In genomic region chr5:24299845-24300589, GRCm38 (mm10) we compare ENCODE assay signal across 18 mouse cellular contexts. TPM values are rescaled to one million over a fixed set of nuclear protein-coding genes. Genes with fewer than 3 reads are reported as not detected.
A peak's percentile ranks its signal among the peaks of the same experiment; 100 is the strongest.
DNase-seq lines count a peak whose midpoint lies in the region; ATAC-seq and TF ChIP-seq lines count a peak whose summit lies in the region.
"Had no signal": no experiment of that assay in that cellular context is flagged by ENCODE, and none has a peak within 500 bp of the region (broad histone marks: within the 10 kb centered on the region; RNA-seq: fewer than 3 reads in every experiment).

No protein-coding gene starts in this region.

- H3K36me3 ChIP-seq in heart, adult 2 months (ENCODE audit: control insufficient read depth, insufficient read depth, low read length), result no peaks in the 10 kb centered on the region
- no peaks in the 10 kb centered on the region for H3K36me3 ChIP-seq in heart, embryonic 12.5 days
- H3K36me3 ChIP-seq in forebrain, embryonic 16.5 days (ENCODE audit: control insufficient read depth, insufficient read depth), result no peaks in the 10 kb centered on the region
- H3K36me3 ChIP-seq: embryonic facial prominence, embryonic 13.5 days; hindbrain, embryonic 15.5 days; limb, embryonic 13.5 days; liver, embryonic 15.5 days; midbrain, embryonic 15.5 days had no signal

- H3K4me1 ChIP-seq in heart, adult 2 months (ENCODE audit: control insufficient read depth, insufficient read depth, low read length), result peaks cover 6% of the 10 kb centered on the region
- peaks cover 12% of the 10 kb centered on the region for H3K4me1 ChIP-seq in heart, embryonic 12.5 days (replicated peaks)
- no peaks in the 10 kb centered on the region for H3K4me1 ChIP-seq in forebrain, embryonic 16.5 days (replicated peaks; ENCODE audit: control insufficient read depth, insufficient read depth, low read length)
- H3K4me1 ChIP-seq: embryonic facial prominence, embryonic 13.5 days; hindbrain, embryonic 15.5 days; limb, embryonic 13.5 days; liver, embryonic 15.5 days; midbrain, embryonic 15.5 days had no signal

- H3K9ac ChIP-seq in heart, adult 2 months (ENCODE audit: low read depth, low read length), result no peak overlapping the region
- no peak overlapping the region for H3K9ac ChIP-seq in heart, embryonic 12.5 days
- H3K9ac ChIP-seq in forebrain, embryonic 16.5 days (replicated peaks; ENCODE audit: low read depth, low read length), result no peak overlapping the region
- H3K9ac ChIP-seq: embryonic facial prominence, embryonic 13.5 days; hindbrain, embryonic 15.5 days; limb, embryonic 13.5 days; liver, embryonic 15.5 days; midbrain, embryonic 15.5 days had no signal

- TF ChIP-seq EP300 in heart, adult 2 months (IDR thresholded peaks at IDR 0.05; ENCODE audit: insufficient read depth, low read depth, low read length), result peak; percentile 59; the same call in 1 of the 2 replicates

- no peak for TF ChIP-seq POLR2A in heart, adult 2 months (IDR thresholded peaks at IDR 0.05; ENCODE audit: insufficient read depth, low read depth, low read length)

- 20% methylated on average over 5 of the region's 5 CpGs for WGBS in heart, adult 2 months
- WGBS in heart, embryonic 12.5 days, result 30% methylated on average over 5 of the region's 5 CpGs
- WGBS in forebrain, embryonic 16.5 days, result 56% methylated on average over 5 of the region's 5 CpGs

- peak overlapping the region; percentile 33; the same call in 1 of the 2 replicates for H3K27ac ChIP-seq in heart, adult 2 months
- no peak overlapping the region for H3K27ac ChIP-seq in heart, embryonic 12.5 days (ENCODE audit: poor library complexity, severe bottlenecking)
- no peak overlapping the region for H3K27ac ChIP-seq in forebrain, embryonic 16.5 days (ENCODE audit: low read length)
- H3K27ac ChIP-seq: embryonic facial prominence, embryonic 13.5 days; hindbrain, embryonic 15.5 days; left cerebral cortex, adult 2 months; limb, embryonic 13.5 days; liver, embryonic 15.5 days; midbrain, embryonic 15.5 days had no signal

- TF ChIP-seq CTCF in heart, adult 2 months (IDR thresholded peaks at IDR 0.05), result no peak

- H3K27me3 ChIP-seq in heart, adult 2 months (ENCODE audit: control insufficient read depth, insufficient read depth, low read length), result no peaks in the 10 kb centered on the region
- no peaks in the 10 kb centered on the region for H3K27me3 ChIP-seq in heart, embryonic 12.5 days (replicated peaks)
- H3K27me3 ChIP-seq in forebrain, embryonic 16.5 days (replicated peaks; ENCODE audit: control insufficient read depth, insufficient read depth, low read length), result no peaks in the 10 kb centered on the region
- H3K27me3 ChIP-seq: hindbrain, embryonic 15.5 days; limb, embryonic 13.5 days; midbrain, embryonic 15.5 days had no signal

- H3K9me3 ChIP-seq in heart, embryonic 12.5 days (replicated peaks), result no peaks in the 10 kb centered on the region; the same call in 1 of the 2 replicates
- no peaks in the 10 kb centered on the region for H3K9me3 ChIP-seq in forebrain, embryonic 16.5 days (ENCODE audit: control insufficient read depth, low read length)
- H3K9me3 ChIP-seq: embryonic facial prominence, embryonic 13.5 days; liver, embryonic 15.5 days; midbrain, embryonic 15.5 days had no signal

- no peak for ATAC-seq in heart, embryonic 12.5 days (ENCODE audit: insufficient number of reproducible peaks, low FRiP score)
- ATAC-seq in forebrain, embryonic 16.5 days, result no peak
- ATAC-seq: midbrain, embryonic 15.5 days had no signal

- peak; percentile 25 to 30 for DNase-seq in heart, adult 2 months
- peak; percentile 36 for DNase-seq in retina, postnatal 1 day
- no peak for DNase-seq in retina, embryonic 14.5 days (ENCODE audit: low spot score)
- peak; percentile 74 to 76 for DNase-seq in heart, postnatal 10 days
- no peak for DNase-seq in ovary, adult 18-20 months (ENCODE audit: low spot score)
- DNase-seq: adrenal gland, postnatal 10 days; gastrocnemius, postnatal 36 days; kidney, adult 8-10 months; lung, postnatal 4 days; thymus, adult 18-20 months had no signal

- no peak overlapping the region for H3K4me2 ChIP-seq in heart, embryonic 12.5 days
- H3K4me2 ChIP-seq in forebrain, embryonic 16.5 days (ENCODE audit: low read length), result no peak overlapping the region
- H3K4me2 ChIP-seq: embryonic facial prominence, embryonic 13.5 days; hindbrain, embryonic 15.5 days; limb, embryonic 13.5 days; liver, embryonic 15.5 days; midbrain, embryonic 15.5 days had no signal

- no peak overlapping the region for H3K4me3 ChIP-seq in heart, adult 2 months
- H3K4me3 ChIP-seq in heart, embryonic 12.5 days, result no peak overlapping the region
- H3K4me3 ChIP-seq in forebrain, embryonic 16.5 days (replicated peaks; ENCODE audit: low read length), result no peak overlapping the region
- H3K4me3 ChIP-seq: embryonic facial prominence, embryonic 13.5 days; hindbrain, embryonic 15.5 days; left cerebral cortex, adult 2 months; limb, embryonic 13.5 days; liver, embryonic 15.5 days; midbrain, embryonic 15.5 days had no signal

- H3K79me2 ChIP-seq in heart, adult 2 months (replicated peaks; ENCODE audit: control insufficient read depth, insufficient read depth, low read length), result no peaks in the 10 kb centered on the region

- intact Hi-C loops in heart, adult 2 months (cut with DNase I), result no loop called here
- intact Hi-C loops in heart, postnatal 10 days (cut with DNase I), result no loop called here

RNA-seq across cellular contexts. Expression of gene Kcnh2, which starts 51.4 kb away (rescaled TPM):
- 10 to 100 TPM; 59.3 to 68.5 TPM for total RNA-seq in heart, adult 2 months (2021)
- polyA plus RNA-seq in heart, adult 2 months (2012; rRNA removed), result 119 and 121 TPM in 2 replicates
- 38.2 and 40.5 TPM in 2 replicates for polyA plus RNA-seq in heart, embryonic 12.5 days (2016; fragmentation: Nextera tagmentation; extraction: Ambion mirVana)
- 10 to 100 TPM; 90.5 to 93.9 TPM for total RNA-seq in heart, postnatal 10 days (2021)
- 4.7 and 6.2 TPM in 2 replicates for polyA plus RNA-seq in forebrain, embryonic 16.5 days (2015; fragmentation: Nextera tagmentation; extraction: Ambion mirVana)

Comparison
In these comparisons a context has a peak if more than half of its experiments do, and no peak if none do; other contexts are left out.
1. DNase-seq: peak in heart, adult 2 months (2 of 2), retina, postnatal 1 day (single experiment) and heart, postnatal 10 days (2 of 2); none in retina, embryonic 14.5 days (single experiment) and ovary, adult 18-20 months (single experiment).